Mouse (Mus musculus) MEL (cell line): ENCODE measurements around the gene Pah. TPM values are rescaled to one million over a fixed set of nuclear protein-coding genes. Genes with fewer than 3 reads are reported as not detected.

Experiments
- DNase-seq: peaks from one replicate; pipeline ENCODE4 v3.0.0; 2011; ENCODE audit warnings: low read depth, low spot score
- H3K27ac ChIP-seq: 2 replicates; pipeline ENCODE4 v1.5.1; 2012; ENCODE audit warnings: low read depth, mild to moderate bottlenecking, control low read depth, low read length, moderate library complexity; ENCODE audit not compliant: control insufficient read depth
- H3K27me3 ChIP-seq, 2 experiments: fragments of 150-350 bp in 1 of 2; sonication (generic) in 1 of 2; 2 replicates each; pipeline ENCODE4 v1.6.1; 2012; ENCODE audit warnings: low read length in 2 of 2, mild to moderate bottlenecking in 2 of 2, improper control_type of control experiment in 1 of 2, moderate library complexity in 1 of 2; ENCODE audit not compliant: insufficient read depth in 2 of 2, control insufficient read depth in 1 of 2
- H3K36me3 ChIP-seq, 2 experiments: 2 replicates each; pipeline ENCODE4 v1.6.1; 2012 to 2014; ENCODE audit warnings: low read length in 2 of 2, improper control_type of control experiment in 1 of 2, inconsistent platforms in 1 of 2, mild to moderate bottlenecking in 1 of 2; ENCODE audit not compliant: insufficient read depth in 2 of 2, control insufficient read depth in 1 of 2
- H3K4me1 ChIP-seq, 2 experiments: fragments of 150-350 bp in 1 of 2; sonication (generic) in 1 of 2; 2 replicates each; pipeline ENCODE4 v1.6.1; 2012; ENCODE audit warnings: low read length in 2 of 2, improper control_type of control experiment in 1 of 2, mild to moderate bottlenecking in 1 of 2; ENCODE audit not compliant: insufficient read depth in 2 of 2, control insufficient read depth in 1 of 2
- H3K4me3 ChIP-seq, 2 experiments: fragments of 150-350 bp in 1 of 2; sonication (generic) in 1 of 2; 2 replicates each; pipeline ENCODE4 v1.5.1; 2012; ENCODE audit warnings: low read depth in 2 of 2, low read length in 2 of 2, mild to moderate bottlenecking in 2 of 2, moderate library complexity in 2 of 2, control low read depth in 1 of 2, improper control_type of control experiment in 1 of 2; ENCODE audit not compliant: control insufficient read depth in 1 of 2, insufficient read depth in 1 of 2
- H3K79me2 ChIP-seq: 2 replicates; pipeline ENCODE4 v1.6.1; 2012; ENCODE audit warnings: mild to moderate bottlenecking, low read length, moderate library complexity; ENCODE audit not compliant: control insufficient read depth, poor library complexity, insufficient read depth
- H3K9ac ChIP-seq: 2 replicates; pipeline ENCODE4 v1.6.1; 2012; ENCODE audit warnings: low read depth, mild to moderate bottlenecking, control low read depth, low read length, moderate library complexity; ENCODE audit not compliant: control insufficient read depth, poor library complexity, severe bottlenecking
- H3K9me3 ChIP-seq: fragments of 150-350 bp; sonication (generic); replicated peaks from 2 replicates; pipeline ENCODE4 v1.6.1; 2012; ENCODE audit warnings: mild to moderate bottlenecking, low read length, improper control_type of control experiment, moderate library complexity; ENCODE audit not compliant: insufficient read depth
- CHD1 ChIP-seq: IDR thresholded peaks from 2 replicates; pipeline ENCODE4 v1.6.1; 2012; ENCODE audit warnings: low read depth, mild to moderate bottlenecking, inconsistent platforms, low read length, improper control_type of control experiment
- CHD2 ChIP-seq: IDR thresholded peaks from 2 replicates; pipeline ENCODE4 v1.6.1; 2011; ENCODE audit warnings: low read length, improper control_type of control experiment
- E2F4 ChIP-seq: IDR thresholded peaks from 2 replicates; pipeline ENCODE4 v1.6.1; 2011; ENCODE audit warnings: low read depth, low read length, improper control_type of control experiment, borderline replicate concordance
- ELF1 ChIP-seq: IDR thresholded peaks from 2 replicates; pipeline ENCODE4 v1.6.1; 2014; ENCODE audit warnings: low read depth, mild to moderate bottlenecking, inconsistent platforms, low read length, improper control_type of control experiment, moderate library complexity
- EP300 ChIP-seq, 2 experiments: IDR thresholded peaks; 2 replicates each; pipeline ENCODE4 v1.6.1; 2011; ENCODE audit warnings: improper control_type of control experiment in 2 of 2, low read length in 2 of 2, low read depth in 1 of 2, mild to moderate bottlenecking in 1 of 2
- ETS1 ChIP-seq: IDR thresholded peaks from 2 replicates; pipeline ENCODE4 v1.6.1; 2012; ENCODE audit warnings: low read depth, mild to moderate bottlenecking, inconsistent platforms, low read length, improper control_type of control experiment, moderate library complexity
- GABPA ChIP-seq: IDR thresholded peaks from 2 replicates; pipeline ENCODE4 v1.6.1; 2012; ENCODE audit warnings: low read depth, mild to moderate bottlenecking, inconsistent platforms, low read length, improper control_type of control experiment, moderate library complexity
- GATA1 ChIP-seq: IDR thresholded peaks from 2 replicates; pipeline ENCODE4 v1.6.1; 2011; ENCODE audit warnings: low read depth, low read length, improper control_type of control experiment
- MAFK ChIP-seq: IDR thresholded peaks from 2 replicates; pipeline ENCODE4 v1.6.1; 2011; ENCODE audit warnings: low read depth, mild to moderate bottlenecking, low read length, improper control_type of control experiment, borderline replicate concordance
- MAX ChIP-seq: IDR thresholded peaks from 2 replicates; pipeline ENCODE4 v1.6.1; 2011; ENCODE audit warnings: low read length, improper control_type of control experiment
- MAZ ChIP-seq: IDR thresholded peaks from 2 replicates; pipeline ENCODE4 v1.6.1; 2012; ENCODE audit warnings: low read depth, mild to moderate bottlenecking, inconsistent platforms, low read length, improper control_type of control experiment
- MEF2A ChIP-seq: IDR thresholded peaks from 2 replicates; pipeline ENCODE4 v1.6.1; 2014; ENCODE audit warnings: low read depth, mild to moderate bottlenecking, inconsistent platforms, low read length, improper control_type of control experiment; ENCODE audit not compliant: poor library complexity, insufficient replicate concordance, severe bottlenecking; ENCODE audit errors: extremely low read depth
- MXI1 ChIP-seq: IDR thresholded peaks from 2 replicates; pipeline ENCODE4 v1.6.1; 2011; ENCODE audit warnings: mild to moderate bottlenecking, low read depth, low read length, improper control_type of control experiment
- MYB ChIP-seq: IDR thresholded peaks from 2 replicates; pipeline ENCODE4 v1.6.1; 2011; ENCODE audit warnings: mild to moderate bottlenecking, low read depth, low read length, improper control_type of control experiment
- MYC ChIP-seq: IDR thresholded peaks from 2 replicates; pipeline ENCODE4 v1.6.1; 2011; ENCODE audit warnings: low read depth, mild to moderate bottlenecking, low read length, improper control_type of control experiment, moderate library complexity
- NELFE ChIP-seq: IDR thresholded peaks from 2 replicates; pipeline ENCODE4 v1.6.1; 2011; ENCODE audit warnings: low read depth, low read length, improper control_type of control experiment
- NRF1 ChIP-seq: IDR thresholded peaks from 2 replicates; pipeline ENCODE4 v1.6.1; 2014; ENCODE audit warnings: low read depth, mild to moderate bottlenecking, inconsistent platforms, low read length, improper control_type of control experiment, moderate library complexity; ENCODE audit not compliant: poor library complexity, insufficient read depth, severe bottlenecking
- POLR2AphosphoS5 ChIP-seq: IDR thresholded peaks from 2 replicates; pipeline ENCODE4 v1.6.1; 2012; ENCODE audit warnings: low read depth, borderline replicate concordance, mild to moderate bottlenecking, inconsistent platforms, low read length, moderate library complexity, mixed read lengths
- RCOR1 ChIP-seq: IDR thresholded peaks from 2 replicates; pipeline ENCODE4 v1.6.1; 2012; ENCODE audit warnings: low read depth, mild to moderate bottlenecking, inconsistent platforms, low read length, improper control_type of control experiment
- SIN3A ChIP-seq: IDR thresholded peaks from 2 replicates; pipeline ENCODE4 v1.6.1; 2012; ENCODE audit warnings: low read length, improper control_type of control experiment, inconsistent platforms
- SMC3 ChIP-seq: IDR thresholded peaks from 2 replicates; pipeline ENCODE4 v1.6.1; 2011; ENCODE audit warnings: low read depth, low read length, improper control_type of control experiment
- TBP ChIP-seq: IDR thresholded peaks from 2 replicates; pipeline ENCODE4 v1.8.0; 2011; ENCODE audit warnings: low read depth, low read length, improper control_type of control experiment
- USF1 ChIP-seq: IDR thresholded peaks from 2 replicates; pipeline ENCODE4 v1.6.1; 2014; ENCODE audit warnings: low read depth, mild to moderate bottlenecking, inconsistent platforms, low read length, improper control_type of control experiment, moderate library complexity
- USF2 ChIP-seq, 2 experiments: IDR thresholded peaks; 2 replicates each; pipeline ENCODE4 v1.6.1; 2011 to 2012; ENCODE audit warnings: improper control_type of control experiment in 2 of 2, low read length in 2 of 2, borderline replicate concordance in 1 of 2, inconsistent platforms in 1 of 2, low read depth in 1 of 2, mild to moderate bottlenecking in 1 of 2; ENCODE audit not compliant: insufficient read depth in 1 of 2
- ZNF384 ChIP-seq: IDR thresholded peaks from 2 replicates; pipeline ENCODE4 v1.6.1; 2012; ENCODE audit warnings: low read depth, mild to moderate bottlenecking, inconsistent platforms, low read length, improper control_type of control experiment
- polyA plus RNA-seq, 2 experiments: library from polyadenylated mRNA; stranded (reverse) in 1 of 2; unstranded in 1 of 2; fragments of >175 nt in 1 of 2; fragments of >200 nt in 1 of 2; gene quantifications; 2 replicates each; pipeline versions ENCODE4 v1.2.1 to v1.2.4; 2012; ENCODE audit warnings: low replicate concordance in 2 of 2, low read depth in 1 of 2; ENCODE audit not compliant: insufficient read length in 2 of 2, insufficient read depth in 1 of 2, missing spikeins in 1 of 2
- total RNA-seq: library from RNA; depleted of rRNA; stranded (reverse); fragments of 300-350 nt; gene quantifications from 2 replicates; pipeline ENCODE4 v1.2.3, GENCODE M21; 2012

Pah gene
- total and polyA plus RNA-seq, 3 experiments: not detected

DNA sequence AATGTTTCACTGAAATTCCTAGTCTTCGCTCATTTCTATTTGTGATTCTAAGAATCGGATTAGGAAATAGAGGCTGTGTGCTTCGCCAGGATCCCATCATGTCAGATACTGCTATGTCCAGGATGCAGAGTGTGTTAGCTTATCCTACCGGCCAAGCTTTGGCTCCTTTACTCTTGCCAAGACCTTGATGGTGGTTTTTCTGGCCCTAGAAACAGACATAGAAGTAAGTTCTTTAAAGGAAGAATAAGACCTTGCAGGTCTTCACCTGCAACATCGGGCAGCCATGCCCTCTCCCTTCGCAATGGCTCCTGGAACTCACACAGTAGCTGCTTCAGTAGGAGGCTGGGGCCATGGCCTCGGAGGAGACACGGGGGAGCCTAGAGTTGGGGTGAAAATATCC, 24.2 kb downstream of the Pah start:
- no peak for DNase-seq
- no peaks in the 10 kb centered on the region for H3K9me3 ChIP-seq
- no peaks in the 10 kb centered on the region for H3K36me3 ChIP-seq
- H3K27ac ChIP-seq: no peak overlapping the region
- no peak overlapping the region for H3K9ac ChIP-seq
- H3K79me2 ChIP-seq: no peaks in the 10 kb centered on the region
- H3K27me3 ChIP-seq: no peaks in the 10 kb centered on the region
- no peak overlapping the region for H3K4me3 ChIP-seq
- no peak for TF ChIP-seq ZNF384
- TF ChIP-seq MAFK: no peak
- TF ChIP-seq MEF2A: no peak
- no peak for TF ChIP-seq SMC3
- TF ChIP-seq CHD2: no peak
- no peak for TF ChIP-seq GATA1
- no peak for TF ChIP-seq RCOR1
- no peak for TF ChIP-seq ELF1
- TF ChIP-seq MYB: no peak
- no peak for TF ChIP-seq GABPA
- no peak for TF ChIP-seq USF1
- no peak for TF ChIP-seq MAX
- no peak for TF ChIP-seq CHD1
- no peak for TF ChIP-seq TBP
- TF ChIP-seq NRF1: no peak
- no peak for TF ChIP-seq EP300 (IDR thresholded peaks at IDR 0.05; ENCODE audit: low read depth in 1 of 2, low read length in 2 of 2)
- no peak for TF ChIP-seq E2F4
- no peak for TF ChIP-seq MYC
- no peak for TF ChIP-seq POLR2AphosphoS5
- no peak for TF ChIP-seq MAZ
- TF ChIP-seq, all 39 proteins: peak for 0
- no peaks in the 10 kb centered on the region for H3K4me1 ChIP-seq

- no peak overlapping the region for H3K9ac ChIP-seq
- no peaks in the 10 kb centered on the region for H3K9me3 ChIP-seq
- H3K27ac ChIP-seq: no peak overlapping the region
These were observed 25.0 kb downstream of the Pah start for GRCm38 (mm10) chr10:87546299-87547234.

More at GRCm38 (mm10) chr10:87546299-87547234, 25.0 kb downstream of the Pah start:
- H3K4me1 ChIP-seq: no peaks in the 10 kb centered on the region
- TF ChIP-seq RCOR1 (no peak), CHD1 (no peak), SIN3A (no peak), ETS1 (no peak), ELF1 (no peak), USF2 (IDR thresholded peaks at IDR 0.05; ENCODE audit: borderline replicate concordance in 1 of 2, insufficient read depth in 1 of 2, low read depth in 1 of 2, low read length in 2 of 2) (no peak), ZNF384 (no peak), MXI1 (no peak), NELFE (no peak), SMC3 (no peak), MAZ (no peak), GATA1 (no peak), MYB (no peak), EP300 (IDR thresholded peaks at IDR 0.05; ENCODE audit: low read depth in 1 of 2, low read length in 2 of 2) (no peak), GABPA (no peak)
- H3K27me3 ChIP-seq: no peaks in the 10 kb centered on the region
- no peaks in the 10 kb centered on the region for H3K36me3 ChIP-seq
- H3K79me2 ChIP-seq: no peaks in the 10 kb centered on the region
- DNase-seq: no peak
- no peak overlapping the region for H3K4me3 ChIP-seq
